Mouse (Mus musculus) lung, adult 2 months (tissue): ENCODE measurements around the gene Cd80.

ENCODE experiments used
- CTCF ChIP-seq: fragments of 200-500 bp; IDR thresholded peaks from 2 replicates; pipeline ENCODE4 v1.5.1; 2011; ENCODE audit warnings: mild to moderate bottlenecking, low read length, control low read depth; ENCODE audit not compliant: insufficient read depth
- POLR2A ChIP-seq: fragments of 200-500 bp; IDR thresholded peaks from 2 replicates; pipeline ENCODE4 v1.6.1; 2011; ENCODE audit warnings: low read depth, mild to moderate bottlenecking, control low read depth, low read length, borderline replicate concordance; ENCODE audit errors: extremely low read depth

DNA sequence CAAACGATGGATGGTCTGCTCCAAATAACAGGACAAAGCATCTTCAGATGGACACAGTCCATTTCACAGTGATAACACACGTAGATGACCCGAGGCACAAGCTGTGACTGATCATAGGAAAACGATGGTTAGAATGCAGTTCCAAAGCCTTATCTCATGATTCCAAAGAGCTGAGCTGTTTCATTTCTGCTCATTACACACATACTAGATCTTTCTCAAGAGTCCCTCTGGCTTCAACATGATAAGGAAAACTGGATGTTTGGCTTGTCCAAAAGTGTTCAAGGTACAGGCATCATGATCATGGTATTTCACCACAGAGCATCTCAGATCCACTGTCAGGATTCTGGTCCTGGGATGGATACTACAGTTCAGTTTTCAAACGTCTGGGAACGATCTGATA is 70.9 kb downstream of the Cd80 start:
- no peak for TF ChIP-seq CTCF
- no peak for TF ChIP-seq POLR2A
